Mouse (Mus musculus): ENCODE results near the gene Tspan9. TPM values are rescaled to one million over a fixed set of nuclear protein-coding genes. Genes with fewer than 3 reads are reported as not detected.

Gene Tspan9
- polyA plus RNA-seq, 2 experiments = 134 to 151 TPM

GRCm38 (mm10) chr6:128107698-128108097, 35.7 kb downstream of the Tspan9 start:
- Histone ChIP-seq H3K27ac (replicated peaks; ENCODE audit: low read depth, low read length) (no peak overlapping the region), H3K4me3 (replicated peaks; ENCODE audit: low read length) (no peak overlapping the region), H3K27me3 (ENCODE audit: control insufficient read depth, insufficient read depth, low read length) (no peaks in the 10 kb centered on the region), H3K4me1 (ENCODE audit: control insufficient read depth, insufficient read depth, low read length) (peaks cover 49% of the 10 kb centered on the region), H3K36me3 (ENCODE audit: control insufficient read depth, insufficient read depth, low read length) (no peaks in the 10 kb centered on the region), H3K9ac (ENCODE audit: low read depth, low read length, severe bottlenecking) (no peak overlapping the region), H3K4me2 (replicated peaks; ENCODE audit: low read depth, low read length, severe bottlenecking) (no peak overlapping the region), H3K9me3 (ENCODE audit: control insufficient read depth, low read length) (no peaks in the 10 kb centered on the region)
- ATAC-seq (ENCODE audit: low FRiP score, low read depth) (no peak), DNase-seq (ENCODE audit: low spot score) (no peak)
- TF ChIP-seq POLR2A (IDR thresholded peaks at IDR 0.05; ENCODE audit: borderline replicate concordance, extremely low read depth, insufficient read depth, insufficient read length) = no peak
- WGBS = 62% methylated on average over 8 of the region's 8 CpGs

- Histone ChIP-seq H3K27ac (replicated peaks; ENCODE audit: low read depth, low read length) (no peak overlapping the region), H3K9ac (ENCODE audit: low read depth, low read length, severe bottlenecking) (no peak overlapping the region), H3K4me1 (ENCODE audit: control insufficient read depth, insufficient read depth, low read length) (peaks cover 34% of the 10 kb centered on the region), H3K36me3 (ENCODE audit: control insufficient read depth, insufficient read depth, low read length) (no peaks in the 10 kb centered on the region), H3K27me3 (ENCODE audit: control insufficient read depth, insufficient read depth, low read length) (no peaks in the 10 kb centered on the region), H3K9me3 (ENCODE audit: control insufficient read depth, low read length) (no peaks in the 10 kb centered on the region), H3K4me2 (replicated peaks; ENCODE audit: low read depth, low read length, severe bottlenecking) (no peak overlapping the region), H3K4me3 (replicated peaks; ENCODE audit: low read length) (no peak overlapping the region)
- no peak for DNase-seq (ENCODE audit: low spot score)
- 73% methylated on average over 3 of the region's 3 CpGs for WGBS
- ATAC-seq (ENCODE audit: low FRiP score, low read depth) = no peak
- TF ChIP-seq POLR2A (IDR thresholded peaks at IDR 0.05; ENCODE audit: borderline replicate concordance, extremely low read depth, insufficient read depth, insufficient read length) = no peak
Observed at GRCm38 (mm10) chr6:128106154-128106553, 37.2 kb downstream of the Tspan9 start.

GRCm38 (mm10) chr6:128104712-128105324, 38.6 kb downstream of the Tspan9 start:
- H3K27me3 ChIP-seq (ENCODE audit: control insufficient read depth, insufficient read depth, low read length) = no peaks in the 10 kb centered on the region
- peak; percentile 17; the same call in 1 of the 2 replicates for ATAC-seq (ENCODE audit: low FRiP score, low read depth)
- no peak overlapping the region for H3K4me3 ChIP-seq (replicated peaks; ENCODE audit: low read length)
- no peaks in the 10 kb centered on the region for H3K9me3 ChIP-seq (ENCODE audit: control insufficient read depth, low read length)
- peak; percentile 80 for DNase-seq (ENCODE audit: low spot score)
- 61% methylated on average over 7 of the region's 7 CpGs for WGBS
- H3K4me2 ChIP-seq (replicated peaks; ENCODE audit: low read depth, low read length, severe bottlenecking) = no peak overlapping the region
- 0 out of 2 replicates have a peak overlapping the region, but pooled peaks have one; percentile 43 for H3K27ac ChIP-seq (replicated peaks; ENCODE audit: low read depth, low read length)
- peaks cover 35% of the 10 kb centered on the region for H3K4me1 ChIP-seq (ENCODE audit: control insufficient read depth, insufficient read depth, low read length)
- H3K36me3 ChIP-seq (ENCODE audit: control insufficient read depth, insufficient read depth, low read length) = no peaks in the 10 kb centered on the region
- H3K9ac ChIP-seq (ENCODE audit: low read depth, low read length, severe bottlenecking) = no peak overlapping the region; the same call in 1 of the 2 replicates
- no peak for TF ChIP-seq POLR2A (IDR thresholded peaks at IDR 0.05; ENCODE audit: borderline replicate concordance, extremely low read depth, insufficient read depth, insufficient read length)

- Histone ChIP-seq H3K27me3 (ENCODE audit: control insufficient read depth, insufficient read depth, low read length) (no peaks in the 10 kb centered on the region), H3K4me2 (replicated peaks; ENCODE audit: low read depth, low read length, severe bottlenecking) (no peak overlapping the region), H3K27ac (replicated peaks; ENCODE audit: low read depth, low read length) (no peak overlapping the region), H3K9me3 (ENCODE audit: control insufficient read depth, low read length) (no peaks in the 10 kb centered on the region), H3K4me1 (ENCODE audit: control insufficient read depth, insufficient read depth, low read length) (peaks cover 44% of the 10 kb centered on the region), H3K36me3 (ENCODE audit: control insufficient read depth, insufficient read depth, low read length) (no peaks in the 10 kb centered on the region), H3K9ac (ENCODE audit: low read depth, low read length, severe bottlenecking) (no peak overlapping the region), H3K4me3 (replicated peaks; ENCODE audit: low read length) (no peak overlapping the region)
- no peak for TF ChIP-seq POLR2A (IDR thresholded peaks at IDR 0.05; ENCODE audit: borderline replicate concordance, extremely low read depth, insufficient read depth, insufficient read length)
- 75% methylated on average over 5 of the region's 5 CpGs for WGBS
- DNase-seq (ENCODE audit: low spot score) = no peak
- no peak for ATAC-seq (ENCODE audit: low FRiP score, low read depth)
Observed at GRCm38 (mm10) chr6:128103874-128104273, 39.5 kb downstream of the Tspan9 start.

- no peaks in the 10 kb centered on the region for H3K36me3 ChIP-seq (ENCODE audit: control insufficient read depth, insufficient read depth, low read length)
- H3K4me2 ChIP-seq (replicated peaks; ENCODE audit: low read depth, low read length, severe bottlenecking) = no peak overlapping the region
- H3K4me3 ChIP-seq (replicated peaks; ENCODE audit: low read length) = no peak overlapping the region
- no peak for DNase-seq (ENCODE audit: low spot score)
- peaks cover 45% of the 10 kb centered on the region for H3K4me1 ChIP-seq (ENCODE audit: control insufficient read depth, insufficient read depth, low read length)
- 64% methylated on average over 6 of the region's 6 CpGs for WGBS
- no peaks in the 10 kb centered on the region for H3K9me3 ChIP-seq (ENCODE audit: control insufficient read depth, low read length)
- H3K27me3 ChIP-seq (ENCODE audit: control insufficient read depth, insufficient read depth, low read length) = no peaks in the 10 kb centered on the region
- no peak for ATAC-seq (ENCODE audit: low FRiP score, low read depth)
- H3K9ac ChIP-seq (ENCODE audit: low read depth, low read length, severe bottlenecking) = no peak overlapping the region
- TF ChIP-seq POLR2A (IDR thresholded peaks at IDR 0.05; ENCODE audit: borderline replicate concordance, extremely low read depth, insufficient read depth, insufficient read length) = no peak
- no peak overlapping the region for H3K27ac ChIP-seq (replicated peaks; ENCODE audit: low read depth, low read length)
Observed at GRCm38 (mm10) chr6:128102296-128102999, 40.9 kb downstream of the Tspan9 start.

All from limb, embryonic 14.5 days (tissue).